Mouse (Mus musculus): ENCODE measurements around the gene Tmcc3. TPM values are rescaled to one million over a fixed set of nuclear protein-coding genes. Genes with fewer than 3 reads are reported as not detected.

Gene Tmcc3
- polyA plus RNA-seq, 1 experiment from 2014 or later, result 11.3 TPM

GRCm38 (mm10) chr10:94632245-94632644, 320.5 kb downstream of the Tmcc3 start:
- H3K4me1 ChIP-seq (ENCODE audit: control insufficient read depth, insufficient read depth, low read length), result no peaks in the 10 kb centered on the region
- no peak overlapping the region for H3K9ac ChIP-seq (replicated peaks; ENCODE audit: low read length)
- H3K4me3 ChIP-seq (replicated peaks; ENCODE audit: low read depth, low read length), result no peak overlapping the region
- no peaks in the 10 kb centered on the region for H3K9me3 ChIP-seq (ENCODE audit: control insufficient read depth, low read length)
- no peaks in the 10 kb centered on the region for H3K36me3 ChIP-seq (ENCODE audit: control insufficient read depth, insufficient read depth, low read length)
- 95% methylated on average over 5 of the region's 5 CpGs for WGBS
- no peak overlapping the region for H3K27ac ChIP-seq (replicated peaks; ENCODE audit: low read depth, low read length)
- no peak overlapping the region for H3K4me2 ChIP-seq (ENCODE audit: low read length)
- no peaks in the 10 kb centered on the region for H3K27me3 ChIP-seq (ENCODE audit: control insufficient read depth, insufficient read depth, low read length)
- DNase-seq, result no peak
- ATAC-seq (ENCODE audit: low FRiP score, low TSS enrichment), result no peak

GRCm38 (mm10) chr10:94638599-94638998, 326.9 kb downstream of the Tmcc3 start:
- no peaks in the 10 kb centered on the region for H3K4me1 ChIP-seq (ENCODE audit: control insufficient read depth, insufficient read depth, low read length)
- no peak for DNase-seq
- no peak overlapping the region for H3K4me2 ChIP-seq (ENCODE audit: low read length)
- no peak for ATAC-seq (ENCODE audit: low FRiP score, low TSS enrichment)
- WGBS, result 92% methylated on average over 5 of the region's 5 CpGs
- H3K27ac ChIP-seq (replicated peaks; ENCODE audit: low read depth, low read length), result no peak overlapping the region
- H3K9ac ChIP-seq (replicated peaks; ENCODE audit: low read length), result no peak overlapping the region
- H3K9me3 ChIP-seq (ENCODE audit: control insufficient read depth, low read length), result no peaks in the 10 kb centered on the region
- H3K4me3 ChIP-seq (replicated peaks; ENCODE audit: low read depth, low read length), result no peak overlapping the region
- no peaks in the 10 kb centered on the region for H3K27me3 ChIP-seq (ENCODE audit: control insufficient read depth, insufficient read depth, low read length)
- H3K36me3 ChIP-seq (ENCODE audit: control insufficient read depth, insufficient read depth, low read length), result no peaks in the 10 kb centered on the region

- ATAC-seq (ENCODE audit: low FRiP score, low TSS enrichment) (no peak), DNase-seq (no peak)
- Histone ChIP-seq H3K4me3 (replicated peaks; ENCODE audit: low read depth, low read length) (no peak overlapping the region), H3K4me2 (ENCODE audit: low read length) (no peak overlapping the region), H3K27me3 (ENCODE audit: control insufficient read depth, insufficient read depth, low read length) (no peaks in the 10 kb centered on the region), H3K9me3 (ENCODE audit: control insufficient read depth, low read length) (no peaks in the 10 kb centered on the region), H3K36me3 (ENCODE audit: control insufficient read depth, insufficient read depth, low read length) (no peaks in the 10 kb centered on the region), H3K27ac (replicated peaks; ENCODE audit: low read depth, low read length) (no peak overlapping the region), H3K9ac (replicated peaks; ENCODE audit: low read length) (no peak overlapping the region), H3K4me1 (ENCODE audit: control insufficient read depth, insufficient read depth, low read length) (no peaks in the 10 kb centered on the region)
- WGBS, result 88% methylated on average over 5 of the region's 5 CpGs
These were observed 327.5 kb downstream of the Tmcc3 start for GRCm38 (mm10) chr10:94639281-94639680.

GRCm38 (mm10) chr10:94640067-94640466, 328.3 kb downstream of the Tmcc3 start:
- Histone ChIP-seq H3K27me3 (ENCODE audit: control insufficient read depth, insufficient read depth, low read length) (no peaks in the 10 kb centered on the region), H3K27ac (replicated peaks; ENCODE audit: low read depth, low read length) (no peak overlapping the region), H3K9ac (replicated peaks; ENCODE audit: low read length) (no peak overlapping the region), H3K9me3 (ENCODE audit: control insufficient read depth, low read length) (no peaks in the 10 kb centered on the region), H3K36me3 (ENCODE audit: control insufficient read depth, insufficient read depth, low read length) (no peaks in the 10 kb centered on the region), H3K4me2 (ENCODE audit: low read length) (no peak overlapping the region), H3K4me1 (ENCODE audit: control insufficient read depth, insufficient read depth, low read length) (no peaks in the 10 kb centered on the region), H3K4me3 (replicated peaks; ENCODE audit: low read depth, low read length) (no peak overlapping the region)
- WGBS, result 79% methylated on average over 5 of the region's 5 CpGs
- DNase-seq (no peak), ATAC-seq (ENCODE audit: low FRiP score, low TSS enrichment) (no peak)

Small RNAs within 50 kb of the gene (microRNA-seq; reads per million reads assigned to microRNA genes)
- gene Mir7211, result 0.59 reads per million

Other genes starting within 250 kb of the Tmcc3 start
- 7.3 and 8.6 TPM in 2 replicates for gene Nr2c1, start 163.9 kb upstream of the Tmcc3 start, polyA plus RNA-seq (2014; fragmentation: Nextera tagmentation; extraction: Ambion mirVana)
- gene Ndufa12, start 113.2 kb upstream of the Tmcc3 start, polyA plus RNA-seq (2014; fragmentation: Nextera tagmentation; extraction: Ambion mirVana), result 412 and 492 TPM in 2 replicates
- 0.78 and 0.89 TPM in 2 replicates for gene Gm4792, start 13.2 kb upstream of the Tmcc3 start, polyA plus RNA-seq (2014; fragmentation: Nextera tagmentation; extraction: Ambion mirVana)

All from midbrain, embryonic 14.5 days (tissue).